Mouse (Mus musculus) forebrain, embryonic 14.5 days (tissue): ENCODE results near the gene Osgin1. TPM values are rescaled to one million over a fixed set of nuclear protein-coding genes. Genes with fewer than 3 reads are reported as not detected.
A peak's percentile ranks its signal among the peaks of the same experiment; 100 is the strongest.

ENCODE experiments used
- ATAC-seq: fragments of 200-750 bp; cut with Nextera tagmentation; 2 replicates; pipeline ENCODE4 v1.8.0; 2017; ENCODE audit warnings: mild to moderate bottlenecking, moderate library complexity
- DNase-seq: peaks from one replicate; pipeline ENCODE4 v3.0.0-alpha.2; 2015; ENCODE audit warnings: low spot score
- H3K27ac ChIP-seq: fragments of 300-500 bp; sonication (generic); 2 replicates; pipeline ENCODE4 v1.5.1; 2014; ENCODE audit warnings: low read depth, mild to moderate bottlenecking, control low read depth, low read length, moderate library complexity
- H3K27me3 ChIP-seq: fragments of 300-500 bp; sonication (generic); replicated peaks from 2 replicates; pipeline ENCODE4 v1.6.1; 2014; ENCODE audit warnings: low read length, control low read depth, mixed read lengths; ENCODE audit not compliant: control insufficient read depth, insufficient read depth
- H3K36me3 ChIP-seq: fragments of 300-500 bp; sonication (generic); 2 replicates; pipeline ENCODE4 v1.6.1; 2014; ENCODE audit warnings: low read length, control low read depth; ENCODE audit not compliant: control insufficient read depth, insufficient read depth
- H3K4me1 ChIP-seq: fragments of 300-500 bp; sonication (generic); 2 replicates; pipeline ENCODE4 v1.6.1; 2014; ENCODE audit warnings: antibody characterized with exemption, low read length, control low read depth; ENCODE audit not compliant: control insufficient read depth, insufficient read depth
- H3K4me2 ChIP-seq: fragments of 300-500 bp; sonication (generic); 2 replicates; pipeline ENCODE4 v1.6.1; 2014; ENCODE audit warnings: mild to moderate bottlenecking, control low read depth, low read length
- H3K4me3 ChIP-seq: fragments of 300-500 bp; sonication (generic); 2 replicates; pipeline ENCODE4 v1.5.1; 2014; ENCODE audit warnings: low read depth, low read length, control low read depth
- H3K9ac ChIP-seq: fragments of 300-500 bp; sonication (generic); 2 replicates; pipeline ENCODE4 v1.6.1; 2014; ENCODE audit warnings: mild to moderate bottlenecking, low read length, control low read depth, moderate library complexity
- H3K9me3 ChIP-seq: fragments of 300-500 bp; sonication (generic); replicated peaks from 2 replicates; pipeline ENCODE4 v1.6.1; 2016; ENCODE audit warnings: low read length, control low read depth, mixed read lengths; ENCODE audit not compliant: control insufficient read depth
- WGBS: fragments of 180-500 bp; shearing (Covaris S2); extraction: QIAGEN DNeasy Blood & Tissue Kit; methylation state at CpG from one replicate; pipeline ENCODE4 v1.1.7; 2014; 5-methylcytosine and 5-hydroxymethylcytosine counted together
- polyA plus RNA-seq: library from polyadenylated mRNA; unstranded; fragments of >200 nt; fragmentation: Nextera tagmentation; extraction: Ambion mirVana; gene quantifications from 2 replicates; pipeline ENCODE4 v1.2.1, GENCODE M21; 2014

The Osgin1 gene
- polyA plus RNA-seq, 1 experiment from 2014 or later, result 0.28 TPM

- Histone ChIP-seq H3K27ac (no peak overlapping the region), H3K4me2 (no peak overlapping the region), H3K9me3 (no peaks in the 10 kb centered on the region), H3K4me3 (no peak overlapping the region), H3K27me3 (peaks cover 2% of the 10 kb centered on the region; the same call in 1 of the 2 replicates), H3K36me3 (no peaks in the 10 kb centered on the region), H3K4me1 (no peaks in the 10 kb centered on the region), H3K9ac (no peak overlapping the region)
- ATAC-seq (no peak), DNase-seq (no peak)
- 95% methylated on average over 8 of the region's 8 CpGs for WGBS
Measured at GRCm38 (mm10) chr8:119442970-119443369, 9.0 kb downstream of the Osgin1 start.

- H3K9ac ChIP-seq, result peak within 1 kb of the TSS; percentile 75
- ATAC-seq, result peak; percentile 79
- DNase-seq, result peak; percentile 85
- H3K4me1 ChIP-seq, result no peaks in the 10 kb centered on the region
- no peaks in the 10 kb centered on the region for H3K36me3 ChIP-seq
- H3K27ac ChIP-seq, result no peak within 1 kb of the TSS
- peaks cover 2% of the 10 kb centered on the region; the same call in 1 of the 2 replicates for H3K27me3 ChIP-seq
- peak within 1 kb of the TSS; percentile 90 for H3K4me2 ChIP-seq
- WGBS, result 2% methylated on average over 39 of the region's 52 CpGs
- H3K4me3 ChIP-seq, result peak within 1 kb of the TSS; percentile 61
- H3K9me3 ChIP-seq, result no peaks in the 10 kb centered on the region
Measured at GRCm38 (mm10) chr8:119446211-119446989, 12.5 kb downstream of the Osgin1 start, which contains the start of gene Necab2. Gene Necab2, plus strand, starts transcription at chr8:119446719.

GRCm38 (mm10) chr8:119446990-119447780, 13.3 kb downstream of the Osgin1 start:
- DNase-seq, result peak; percentile 49
- no peak overlapping the region for H3K27ac ChIP-seq

GRCm38 (mm10) chr8:119447781-119448170, 13.9 kb downstream of the Osgin1 start:
- Histone ChIP-seq H3K36me3 (no peaks in the 10 kb centered on the region), H3K4me1 (no peaks in the 10 kb centered on the region), H3K27me3 (peaks cover 2% of the 10 kb centered on the region; the same call in 1 of the 2 replicates), H3K9me3 (no peaks in the 10 kb centered on the region), H3K27ac (no peak overlapping the region), H3K4me2 (peak overlapping the region; percentile 90), H3K9ac (peak overlapping the region; percentile 75; the same call in 1 of the 2 replicates), H3K4me3 (peak overlapping the region; percentile 61)
- DNase-seq (peak; percentile 13), ATAC-seq (peak; percentile 11; the same call in 1 of the 2 replicates)
- 3% methylated on average over 17 of the region's 17 CpGs for WGBS

More at GRCm38 (mm10) chr8:119446990-119447780, 13.3 kb downstream of the Osgin1 start:
- peak; percentile 57 for ATAC-seq
- H3K27me3 ChIP-seq, result peaks cover 2% of the 10 kb centered on the region; the same call in 1 of the 2 replicates
- peak overlapping the region; percentile 90 for H3K4me2 ChIP-seq
- H3K36me3 ChIP-seq, result no peaks in the 10 kb centered on the region
- no peaks in the 10 kb centered on the region for H3K9me3 ChIP-seq
- H3K4me1 ChIP-seq, result no peaks in the 10 kb centered on the region
- peak overlapping the region; percentile 61 for H3K4me3 ChIP-seq
- peak overlapping the region; percentile 75 for H3K9ac ChIP-seq
- WGBS, result under 1% methylated on average over 27 of the region's 80 CpGs

GRCm38 (mm10) chr8:119449627-119450026, 15.7 kb downstream of the Osgin1 start:
- ATAC-seq, result no peak
- H3K9ac ChIP-seq, result no peak overlapping the region
- no peak overlapping the region for H3K27ac ChIP-seq
- H3K36me3 ChIP-seq, result no peaks in the 10 kb centered on the region
- no peaks in the 10 kb centered on the region for H3K9me3 ChIP-seq
- H3K27me3 ChIP-seq, result peaks cover 2% of the 10 kb centered on the region; the same call in 1 of the 2 replicates
- no peak overlapping the region for H3K4me2 ChIP-seq
- no peak for DNase-seq
- no peak overlapping the region for H3K4me3 ChIP-seq
- WGBS, result 83% methylated on average over 12 of the region's 12 CpGs
- H3K4me1 ChIP-seq, result no peaks in the 10 kb centered on the region

GRCm38 (mm10) chr8:119451131-119451530, 17.2 kb downstream of the Osgin1 start:
- Histone ChIP-seq H3K36me3 (no peaks in the 10 kb centered on the region), H3K4me2 (no peak overlapping the region), H3K4me1 (no peaks in the 10 kb centered on the region), H3K27ac (no peak overlapping the region), H3K27me3 (peaks cover 2% of the 10 kb centered on the region; the same call in 1 of the 2 replicates), H3K9ac (no peak overlapping the region), H3K4me3 (no peak overlapping the region), H3K9me3 (no peaks in the 10 kb centered on the region)
- ATAC-seq (no peak), DNase-seq (peak; percentile 35)
- 85% methylated on average over 4 of the region's 4 CpGs for WGBS

- no peak overlapping the region for H3K9ac ChIP-seq
- H3K4me3 ChIP-seq, result no peak overlapping the region
- no peaks in the 10 kb centered on the region for H3K36me3 ChIP-seq
- 83% methylated on average over 5 of the region's 5 CpGs for WGBS
- H3K27me3 ChIP-seq, result no peaks in the 10 kb centered on the region
- H3K27ac ChIP-seq, result no peak overlapping the region
- no peak overlapping the region for H3K4me2 ChIP-seq
- ATAC-seq, result no peak
- no peaks in the 10 kb centered on the region for H3K4me1 ChIP-seq
- DNase-seq, result no peak
- H3K9me3 ChIP-seq, result no peaks in the 10 kb centered on the region
Measured at GRCm38 (mm10) chr8:119452919-119453318, 19.0 kb downstream of the Osgin1 start.

GRCm38 (mm10) chr8:119456045-119456444, 22.1 kb downstream of the Osgin1 start:
- H3K9me3 ChIP-seq, result no peaks in the 10 kb centered on the region
- H3K36me3 ChIP-seq, result no peaks in the 10 kb centered on the region
- DNase-seq (no peak), ATAC-seq (no peak)
- WGBS, result 86% methylated on average over 5 of the region's 5 CpGs
- no peak overlapping the region for H3K27ac ChIP-seq
- H3K27me3 ChIP-seq, result no peaks in the 10 kb centered on the region
- no peak overlapping the region for H3K9ac ChIP-seq
- no peak overlapping the region for H3K4me3 ChIP-seq
- no peak overlapping the region for H3K4me2 ChIP-seq
- peaks cover 6% of the 10 kb centered on the region for H3K4me1 ChIP-seq
